Mouse (Mus musculus): Measurements from ENCODE around the gene Calm2. TPM values are rescaled to one million over a fixed set of nuclear protein-coding genes. Genes with fewer than 3 reads are reported as not detected.

Calm2 gene
- total RNA-seq, 4 experiments from 2014 or later = 1,941 to 2,151 (median 2,040) TPM

- DNase-seq (ENCODE audit: low spot score in 2 of 2) = no peak
Measured at GRCm38 (mm10) chr17:87403462-87403861, 43.3 kb downstream of the Calm2 start.

- DNase-seq (ENCODE audit: low spot score in 2 of 2) = no peak
Measured at GRCm38 (mm10) chr17:87402444-87402843, 44.3 kb downstream of the Calm2 start.

- DNase-seq (ENCODE audit: low spot score in 2 of 2) = no peak
Measured at GRCm38 (mm10) chr17:87397088-87397487, 49.6 kb downstream of the Calm2 start.

DNA sequence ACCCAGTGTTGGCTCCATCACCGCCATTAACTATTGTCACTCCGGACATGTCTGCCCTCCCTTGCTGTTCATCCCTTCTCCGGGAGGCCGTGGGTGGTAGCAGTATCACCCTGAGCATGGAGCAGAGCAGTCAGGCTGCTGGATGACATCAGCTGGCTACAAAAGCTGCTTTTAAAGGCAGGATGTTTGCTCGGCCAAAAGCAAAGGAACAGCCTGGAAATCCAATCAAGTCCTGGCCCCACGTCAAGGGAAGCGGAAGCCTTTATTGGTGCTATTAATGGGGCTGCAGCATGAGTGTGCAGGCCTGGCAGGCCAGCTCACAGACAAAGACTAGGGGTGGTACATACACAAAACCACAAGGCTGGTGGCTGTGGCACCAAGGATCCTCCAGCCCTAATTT, 55.5 kb downstream of the Calm2 start:
- peak; percentile 59 to 75 for DNase-seq (ENCODE audit: low spot score in 2 of 2)

- no peak for DNase-seq (ENCODE audit: low spot score in 2 of 2)
Measured at GRCm38 (mm10) chr17:87387068-87387467, 59.7 kb downstream of the Calm2 start.

GRCm38 (mm10) chr17:87385835-87386234, 60.9 kb downstream of the Calm2 start:
- DNase-seq (ENCODE audit: low spot score in 2 of 2) = no peak

Other genes with a start within 250 kb of the Calm2 start
- 10 to 100 TPM; 63.8 to 73.0 (median 64.6) TPM for gene Mcfd2, start 181.0 kb downstream of the Calm2 start, total RNA-seq (2022)
- 1 to 10 TPM; 7.8 to 10.0 (median 8.5) TPM for gene Ttc7, start 164.0 kb downstream of the Calm2 start, total RNA-seq (2022)
- not detected for gene Stpg4, start 19.2 kb downstream of the Calm2 start, total RNA-seq (2022)
- under 1 TPM in 3 of 4 experiments, not detected in 1; 0.35 to 0.78 (median 0.68) TPM for gene Epcam, start 189.0 kb upstream of the Calm2 start, total RNA-seq (2022)
- gene Msh2, start 225.4 kb upstream of the Calm2 start, total RNA-seq (2022) = 10 to 100 TPM; 36.5 to 39.5 (median 38.1) TPM

Measured in layer of hippocampus, adult 8-10 months (tissue).